Mouse (Mus musculus) heart, postnatal 0 days (tissue): ENCODE measurements around the gene Dab1.

Experiments used
- CTCF ChIP-seq: IDR thresholded peaks from 2 replicates; pipeline ENCODE4 v1.5.1; 2016; ENCODE audit warnings: antibody characterized with exemption, control low read depth, low read depth
- EP300 ChIP-seq: IDR thresholded peaks from 2 replicates; pipeline ENCODE4 v1.6.1; 2016; ENCODE audit warnings: antibody characterized with exemption, low read depth

DNA sequence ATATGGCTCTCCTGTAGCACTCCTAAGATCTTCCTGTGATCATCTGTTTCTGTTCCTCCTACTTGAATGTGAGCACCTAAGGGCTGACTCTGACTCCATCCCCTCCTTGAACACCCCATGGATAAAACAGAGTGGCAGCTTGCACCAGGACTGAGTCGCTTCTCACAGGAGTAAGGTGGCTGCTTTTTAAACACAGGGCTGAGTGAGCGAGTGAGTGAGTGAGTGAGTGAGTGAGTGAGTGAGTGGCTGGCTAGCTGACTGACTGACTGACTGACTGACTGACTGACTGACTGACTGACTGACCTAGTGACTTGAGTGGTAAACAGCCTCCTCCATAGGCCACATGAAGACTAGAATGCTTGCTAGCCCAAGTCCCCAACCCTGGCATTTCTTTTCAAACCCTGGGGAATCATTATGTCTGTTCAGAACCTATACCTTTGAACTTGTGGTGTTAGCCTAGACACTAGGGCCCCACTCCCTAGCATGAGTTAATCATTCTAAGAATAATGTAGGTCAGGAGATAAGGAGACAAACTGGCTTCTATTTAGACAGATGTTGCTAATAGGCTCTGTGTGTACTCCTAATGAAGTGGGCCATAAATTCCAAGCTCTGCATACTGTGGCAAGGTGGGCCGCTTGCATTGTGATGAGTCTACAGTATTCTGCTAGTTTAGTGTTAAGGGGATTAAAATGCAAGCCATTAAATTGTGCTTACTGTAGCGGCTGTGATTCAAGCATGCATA lies 910.9 kb downstream of the Dab1 start:
- TF ChIP-seq EP300 = no peak
- TF ChIP-seq CTCF = no peak
